Mouse (Mus musculus): ENCODE measurements around the gene Sall1. TPM values are rescaled to one million over a fixed set of nuclear protein-coding genes. Genes with fewer than 3 reads are reported as not detected.
A peak's percentile ranks its signal among the peaks of the same experiment; 100 is the strongest.

Sall1 gene
- total and polyA plus RNA-seq, 2 experiments from 2014 or later, result 2.0 to 2.3 TPM

GRCm38 (mm10) chr8:89006426-89006825 is 37.5 kb downstream of the Sall1 start:
- peak overlapping the region; percentile 47 for H3K4me3 ChIP-seq (ENCODE audit: low read depth, low read length)
- H3K27me3 ChIP-seq (ENCODE audit: control insufficient read depth, insufficient read depth, low read length), result peaks cover 53% of the 10 kb centered on the region
- no peak overlapping the region for H3K27ac ChIP-seq (ENCODE audit: low read depth)
- ATAC-seq (ENCODE audit: insufficient read depth, low read depth) (no peak), DNase-seq (ENCODE audit: low spot score) (no peak)
- WGBS, result under 1% methylated on average over 34 of the region's 34 CpGs
- TF ChIP-seq EP300 (IDR thresholded peaks at IDR 0.05; ENCODE audit: low read depth), result no peak
- TF ChIP-seq CTCF (IDR thresholded peaks at IDR 0.05; ENCODE audit: low read depth), result no peak
- H3K4me1 ChIP-seq (ENCODE audit: control insufficient read depth, insufficient read depth), result no peaks in the 10 kb centered on the region; the same call in 1 of the 2 replicates
- H3K9me3 ChIP-seq (replicated peaks; ENCODE audit: control insufficient read depth, low read length), result no peaks in the 10 kb centered on the region
- H3K4me2 ChIP-seq (ENCODE audit: low read depth, low read length), result peak overlapping the region; percentile 64
- no peak overlapping the region for H3K9ac ChIP-seq (replicated peaks; ENCODE audit: low read depth, low read length)
- H3K36me3 ChIP-seq (replicated peaks; ENCODE audit: control insufficient read depth, insufficient read depth, low read length), result no peaks in the 10 kb centered on the region

DNA sequence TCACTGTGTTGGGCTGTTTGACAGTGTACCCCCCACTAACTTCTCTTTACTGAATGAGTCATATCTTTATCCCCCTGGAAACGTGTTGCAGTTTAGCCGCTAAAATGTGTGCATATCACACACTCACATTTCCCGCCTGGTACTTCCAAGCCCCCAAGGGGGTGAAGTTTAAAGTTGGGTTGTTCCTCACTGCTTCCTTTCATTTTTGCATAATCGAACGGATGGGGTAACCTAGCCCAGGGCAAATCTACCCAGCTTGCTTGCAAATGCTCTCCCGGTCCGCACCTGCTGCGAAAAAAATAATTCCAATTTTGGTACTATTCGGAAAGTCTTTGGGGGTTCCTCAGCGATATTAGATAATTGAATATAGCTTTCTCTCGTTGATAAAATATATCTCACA is 38.2 kb downstream of the Sall1 start:
- no peak overlapping the region for H3K9ac ChIP-seq (replicated peaks; ENCODE audit: low read depth, low read length)
- H3K27me3 ChIP-seq (ENCODE audit: control insufficient read depth, insufficient read depth, low read length), result peaks cover 50% of the 10 kb centered on the region
- H3K36me3 ChIP-seq (replicated peaks; ENCODE audit: control insufficient read depth, insufficient read depth, low read length), result no peaks in the 10 kb centered on the region
- no peaks in the 10 kb centered on the region for H3K9me3 ChIP-seq (replicated peaks; ENCODE audit: control insufficient read depth, low read length)
- H3K27ac ChIP-seq (ENCODE audit: low read depth), result no peak overlapping the region
- DNase-seq (ENCODE audit: low spot score) (no peak), ATAC-seq (ENCODE audit: insufficient read depth, low read depth) (no peak)
- WGBS, result 49% methylated on average over 11 of the region's 11 CpGs
- no peak for TF ChIP-seq CTCF (IDR thresholded peaks at IDR 0.05; ENCODE audit: low read depth)
- no peak for TF ChIP-seq EP300 (IDR thresholded peaks at IDR 0.05; ENCODE audit: low read depth)
- H3K4me3 ChIP-seq (ENCODE audit: low read depth, low read length), result peak overlapping the region; percentile 47
- H3K4me1 ChIP-seq (ENCODE audit: control insufficient read depth, insufficient read depth), result no peaks in the 10 kb centered on the region; the same call in 1 of the 2 replicates
- peak overlapping the region; percentile 64 for H3K4me2 ChIP-seq (ENCODE audit: low read depth, low read length)

GRCm38 (mm10) chr8:89004041-89004440 is 39.9 kb downstream of the Sall1 start:
- Histone ChIP-seq H3K27me3 (ENCODE audit: control insufficient read depth, insufficient read depth, low read length) (peaks cover 50% of the 10 kb centered on the region), H3K4me3 (ENCODE audit: low read depth, low read length) (no peak overlapping the region), H3K36me3 (replicated peaks; ENCODE audit: control insufficient read depth, insufficient read depth, low read length) (no peaks in the 10 kb centered on the region), H3K9me3 (replicated peaks; ENCODE audit: control insufficient read depth, low read length) (no peaks in the 10 kb centered on the region), H3K4me2 (ENCODE audit: low read depth, low read length) (no peak overlapping the region), H3K4me1 (ENCODE audit: control insufficient read depth, insufficient read depth) (no peaks in the 10 kb centered on the region; the same call in 1 of the 2 replicates), H3K27ac (ENCODE audit: low read depth) (no peak overlapping the region), H3K9ac (replicated peaks; ENCODE audit: low read depth, low read length) (no peak overlapping the region)
- DNase-seq (ENCODE audit: low spot score), result no peak
- no peak for ATAC-seq (ENCODE audit: insufficient read depth, low read depth)
- 41% methylated on average over 2 of the region's 2 CpGs for WGBS
- TF ChIP-seq EP300 (IDR thresholded peaks at IDR 0.05; ENCODE audit: low read depth), result no peak
- no peak for TF ChIP-seq CTCF (IDR thresholded peaks at IDR 0.05; ENCODE audit: low read depth)

DNA sequence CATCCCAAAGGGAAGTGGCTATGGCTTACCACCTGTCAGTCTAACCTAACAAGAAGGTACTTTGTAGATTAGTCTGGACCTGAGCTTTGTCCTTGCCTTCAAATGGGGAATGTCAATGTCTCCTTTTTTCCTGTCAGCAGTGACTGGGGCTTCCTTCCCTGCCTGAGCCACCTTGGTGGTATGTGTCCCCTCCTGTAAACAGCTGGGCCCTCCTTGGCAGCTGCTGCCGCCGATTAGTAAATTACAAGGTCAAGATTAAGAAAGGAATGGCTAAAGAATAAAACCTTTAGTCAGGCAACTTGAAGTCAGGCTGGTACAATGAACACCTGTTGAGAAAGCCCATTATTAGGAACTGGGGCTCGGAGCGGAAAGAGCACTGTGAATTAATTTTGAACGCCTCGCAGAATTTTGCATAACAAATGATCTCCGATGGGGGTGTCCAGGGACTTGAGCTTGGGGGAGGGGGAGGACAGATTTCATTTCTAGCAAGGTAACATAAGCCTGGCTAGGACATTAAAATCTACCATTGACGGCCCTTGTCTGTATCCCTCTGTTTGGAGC is 40.5 kb downstream of the Sall1 start:
- Histone ChIP-seq H3K27me3 (ENCODE audit: control insufficient read depth, insufficient read depth, low read length) (peaks cover 44% of the 10 kb centered on the region), H3K4me3 (ENCODE audit: low read depth, low read length) (no peak overlapping the region), H3K4me1 (ENCODE audit: control insufficient read depth, insufficient read depth) (no peaks in the 10 kb centered on the region; the same call in 1 of the 2 replicates), H3K9me3 (replicated peaks; ENCODE audit: control insufficient read depth, low read length) (no peaks in the 10 kb centered on the region), H3K27ac (ENCODE audit: low read depth) (no peak overlapping the region), H3K4me2 (ENCODE audit: low read depth, low read length) (no peak overlapping the region), H3K9ac (replicated peaks; ENCODE audit: low read depth, low read length) (no peak overlapping the region), H3K36me3 (replicated peaks; ENCODE audit: control insufficient read depth, insufficient read depth, low read length) (no peaks in the 10 kb centered on the region)
- TF ChIP-seq CTCF (IDR thresholded peaks at IDR 0.05; ENCODE audit: low read depth) (no peak), EP300 (IDR thresholded peaks at IDR 0.05; ENCODE audit: low read depth) (no peak)
- 63% methylated on average over 8 of the region's 8 CpGs for WGBS
- no peak for DNase-seq (ENCODE audit: low spot score)
- no peak for ATAC-seq (ENCODE audit: insufficient read depth, low read depth)

DNA sequence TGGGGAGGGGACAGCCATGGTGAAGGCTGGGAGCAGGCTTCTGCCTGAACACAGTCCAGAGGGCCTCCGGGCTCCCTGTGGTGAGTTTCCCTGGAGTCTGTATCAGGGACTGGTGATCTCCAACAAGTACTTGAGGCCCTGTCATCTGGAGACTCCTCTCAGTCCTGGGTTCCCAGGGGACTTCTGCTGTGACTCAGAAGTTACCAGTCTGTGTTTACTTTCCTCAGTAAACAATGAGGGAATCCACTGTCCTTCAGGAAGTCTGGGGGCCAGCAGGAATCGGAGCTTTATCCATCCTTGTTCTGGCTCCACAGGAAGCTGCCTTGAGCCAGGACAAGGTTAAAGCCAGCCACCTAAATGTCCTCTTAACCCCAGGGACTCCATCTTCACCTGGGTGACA is 41.8 kb downstream of the Sall1 start:
- 59% methylated on average over 2 of the region's 2 CpGs for WGBS
- Histone ChIP-seq H3K4me3 (ENCODE audit: low read depth, low read length) (no peak overlapping the region), H3K4me2 (ENCODE audit: low read depth, low read length) (no peak overlapping the region), H3K27ac (ENCODE audit: low read depth) (no peak overlapping the region), H3K27me3 (ENCODE audit: control insufficient read depth, insufficient read depth, low read length) (peaks cover 34% of the 10 kb centered on the region), H3K36me3 (replicated peaks; ENCODE audit: control insufficient read depth, insufficient read depth, low read length) (no peaks in the 10 kb centered on the region), H3K9ac (replicated peaks; ENCODE audit: low read depth, low read length) (no peak overlapping the region), H3K9me3 (replicated peaks; ENCODE audit: control insufficient read depth, low read length) (no peaks in the 10 kb centered on the region), H3K4me1 (ENCODE audit: control insufficient read depth, insufficient read depth) (no peaks in the 10 kb centered on the region; the same call in 1 of the 2 replicates)
- ATAC-seq (ENCODE audit: insufficient read depth, low read depth) (no peak), DNase-seq (ENCODE audit: low spot score) (no peak)
- TF ChIP-seq EP300 (IDR thresholded peaks at IDR 0.05; ENCODE audit: low read depth) (no peak), CTCF (IDR thresholded peaks at IDR 0.05; ENCODE audit: low read depth) (no peak)

GRCm38 (mm10) chr8:88997276-88997675 is 46.7 kb downstream of the Sall1 start:
- Histone ChIP-seq H3K9me3 (replicated peaks; ENCODE audit: control insufficient read depth, low read length) (no peaks in the 10 kb centered on the region), H3K36me3 (replicated peaks; ENCODE audit: control insufficient read depth, insufficient read depth, low read length) (no peaks in the 10 kb centered on the region), H3K27me3 (ENCODE audit: control insufficient read depth, insufficient read depth, low read length) (0 out of 2 replicates have a peak, but pooled peaks cover 4% of the 10 kb centered on the region), H3K4me2 (ENCODE audit: low read depth, low read length) (no peak overlapping the region), H3K9ac (replicated peaks; ENCODE audit: low read depth, low read length) (no peak overlapping the region), H3K4me3 (ENCODE audit: low read depth, low read length) (no peak overlapping the region), H3K4me1 (ENCODE audit: control insufficient read depth, insufficient read depth) (no peaks in the 10 kb centered on the region), H3K27ac (ENCODE audit: low read depth) (no peak overlapping the region)
- no peak for DNase-seq (ENCODE audit: low spot score)
- TF ChIP-seq EP300 (IDR thresholded peaks at IDR 0.05; ENCODE audit: low read depth), result no peak
- TF ChIP-seq CTCF (IDR thresholded peaks at IDR 0.05; ENCODE audit: low read depth), result no peak
- 93% methylated on average over 2 of the region's 2 CpGs for WGBS
- ATAC-seq (ENCODE audit: insufficient read depth, low read depth), result no peak
